Mouse (Mus musculus) brain, embryonic 18.5 days (tissue): ENCODE results near the gene Rbpj.
A peak's percentile ranks its signal among the peaks of the same experiment; 100 is the strongest.

Experiments
- DNase-seq: peaks from one replicate; pipeline ENCODE4 v3.0.0-alpha.2; 2012; ENCODE audit warnings: low read depth, low spot score

Rbpj gene

GRCm38 (mm10) chr5:53509927-53510326, 44.0 kb downstream of the Rbpj start:
- no peak for DNase-seq

GRCm38 (mm10) chr5:53511426-53511825, 45.5 kb downstream of the Rbpj start:
- no peak for DNase-seq

- DNase-seq = no peak
Measured at GRCm38 (mm10) chr5:53514959-53515612, 49.1 kb downstream of the Rbpj start.

GRCm38 (mm10) chr5:53516482-53516881, 50.5 kb downstream of the Rbpj start:
- DNase-seq = no peak

GRCm38 (mm10) chr5:53517802-53518201, 51.9 kb downstream of the Rbpj start:
- no peak for DNase-seq

- DNase-seq = no peak
Measured at GRCm38 (mm10) chr5:53519131-53519530, 53.2 kb downstream of the Rbpj start.

GRCm38 (mm10) chr5:53519998-53520577, 54.1 kb downstream of the Rbpj start:
- DNase-seq = no peak

- DNase-seq = peak; percentile 36
Measured at GRCm38 (mm10) chr5:53523046-53523445, 57.1 kb downstream of the Rbpj start.

- no peak for DNase-seq
Measured at GRCm38 (mm10) chr5:53524162-53524561, 58.2 kb downstream of the Rbpj start.

GRCm38 (mm10) chr5:53524831-53525230, 58.9 kb downstream of the Rbpj start:
- no peak for DNase-seq

- DNase-seq = no peak
Measured at GRCm38 (mm10) chr5:53525305-53526069, 59.5 kb downstream of the Rbpj start.

- no peak for DNase-seq
Measured at GRCm38 (mm10) chr5:53526070-53526430, 60.1 kb downstream of the Rbpj start.

- DNase-seq = no peak
Measured at GRCm38 (mm10) chr5:53529846-53530245, 63.9 kb downstream of the Rbpj start.

GRCm38 (mm10) chr5:53535096-53535495, 69.1 kb downstream of the Rbpj start:
- no peak for DNase-seq

- no peak for DNase-seq
Measured at GRCm38 (mm10) chr5:53536635-53537554, 70.9 kb downstream of the Rbpj start.

- DNase-seq = no peak
Measured at GRCm38 (mm10) chr5:53539860-53540633, 74.1 kb downstream of the Rbpj start.

GRCm38 (mm10) chr5:53542073-53542472, 76.1 kb downstream of the Rbpj start:
- no peak for DNase-seq

- DNase-seq = no peak
Measured at GRCm38 (mm10) chr5:53543399-53543798, 77.4 kb downstream of the Rbpj start.

- DNase-seq = no peak
Measured at GRCm38 (mm10) chr5:53543945-53544344, 78.0 kb downstream of the Rbpj start.

GRCm38 (mm10) chr5:53546440-53546839, 80.5 kb downstream of the Rbpj start:
- DNase-seq = no peak

GRCm38 (mm10) chr5:53546979-53547472, 81.1 kb downstream of the Rbpj start:
- DNase-seq = no peak
